Mouse (Mus musculus) embryonic stem cell, embryonic (primary cell): ENCODE results near the gene Hdac9.
"Not testable (repeated sequence)": the region's sequence is repeated elsewhere in the genome, so short reads cannot be mapped to it uniquely, and the experiment has no call there.

ENCODE experiments used
- CTCF ChIA-PET, 4 experiments: fragments of 300-600 bp in 2 of 4; fragments of 350-600 bp in 2 of 4; sonication (Branson Sonifier 250); formaldehyde crosslinking; loops; one replicate each; lab custom pipeline; 2022; ENCODE audit warnings: inconsistent platforms in 2 of 4; lab: Charles Lee
- POLR2A ChIA-PET, 4 experiments: fragments of 300-600 bp in 2 of 4; fragments of 350-600 bp in 2 of 4; sonication (Branson Sonifier 250); formaldehyde crosslinking; loops; one replicate each; lab custom pipeline; 2022; ENCODE audit warnings: antibody characterized with exemption in 4 of 4, inconsistent platforms in 1 of 4; lab: Charles Lee

Hdac9 gene

DNA sequence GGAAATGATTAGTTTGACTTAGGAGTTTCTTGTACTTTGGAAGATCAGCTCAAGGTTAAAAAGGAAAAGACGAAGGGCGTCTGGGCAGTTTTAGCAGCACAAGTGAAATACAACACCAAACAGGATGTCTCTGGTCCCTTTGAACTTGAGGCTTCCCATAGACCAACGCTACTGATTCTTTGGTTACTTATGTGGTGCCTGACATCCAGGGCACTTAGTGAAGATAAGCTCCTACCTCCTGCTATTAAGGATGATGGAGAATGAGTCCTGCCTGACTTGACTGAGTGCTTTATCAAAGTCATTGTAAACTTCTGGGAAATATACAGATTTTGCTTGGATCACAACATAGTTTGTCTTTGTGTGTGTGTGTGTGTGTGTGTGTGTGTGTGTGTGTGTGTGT, 765.6 kb downstream of the Hdac9 start:
- CTCF ChIA-PET: no interaction called here
- POLR2A ChIA-PET: no interaction called here

DNA sequence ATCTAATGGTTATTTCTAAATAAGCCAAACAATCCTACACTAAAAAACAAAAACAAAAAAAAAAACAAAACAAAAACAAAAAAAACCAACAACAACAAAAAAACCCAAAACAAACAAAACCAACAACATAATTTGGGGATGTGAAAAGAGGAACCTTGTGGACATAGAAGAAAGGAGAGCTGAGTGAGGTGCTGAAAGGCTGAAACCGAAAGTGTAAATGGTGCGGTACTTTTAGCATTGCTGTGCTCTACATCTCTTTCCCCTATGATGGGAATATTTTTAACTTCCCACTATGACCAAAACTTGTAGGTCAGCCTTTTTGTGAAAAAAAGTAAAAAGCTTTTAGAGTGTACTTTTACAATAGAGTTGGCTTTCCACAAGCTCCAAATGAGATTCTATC, 774.2 kb downstream of the Hdac9 start:
- CTCF ChIA-PET: no interaction called here
- POLR2A ChIA-PET: no interaction called here

DNA sequence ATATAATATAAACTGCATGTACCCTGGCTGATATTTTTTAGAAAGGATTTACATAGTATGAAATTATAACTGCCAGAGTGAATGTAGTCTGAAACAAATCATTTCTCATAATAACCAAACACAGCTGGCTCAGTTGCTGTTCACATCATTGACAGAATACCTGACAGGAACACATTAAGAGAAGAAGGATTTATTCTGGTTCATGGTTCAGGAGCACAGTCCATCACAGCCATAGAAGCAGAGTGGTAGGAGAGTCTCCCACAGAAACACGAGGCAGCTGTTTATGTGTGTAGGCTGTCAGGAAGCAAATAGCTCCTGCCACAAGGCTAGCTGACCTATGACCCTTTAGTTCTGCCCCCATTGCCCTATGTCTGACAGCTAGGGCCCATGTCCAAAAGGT, 803.6 kb downstream of the Hdac9 start:
- CTCF ChIA-PET: interaction anchor here in 1 of 4 experiments (0.5 kb wide), 1 partner anchor 508 kb away, joined by 3 read pairs; no protein-coding TSS in a partner anchor
- POLR2A ChIA-PET: no interaction called here

DNA sequence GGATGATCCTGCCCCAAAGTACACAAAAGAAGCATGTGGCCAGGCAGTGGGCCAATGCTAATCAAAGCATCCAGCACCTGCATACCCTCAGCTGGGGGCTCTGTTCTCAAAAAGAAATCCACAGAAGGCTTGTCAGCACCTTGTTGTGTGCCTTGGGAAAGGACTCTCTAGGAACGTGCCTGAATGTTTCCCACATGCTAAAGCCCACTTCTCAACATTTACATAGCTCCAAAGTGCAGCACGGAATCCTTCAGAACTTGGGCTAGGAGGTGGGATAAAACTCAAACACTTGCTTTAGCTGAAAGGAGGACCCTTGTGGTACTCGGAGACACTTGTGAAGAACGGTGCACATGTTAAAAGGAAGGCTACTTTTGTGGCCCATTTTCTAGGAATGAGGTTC, 823.9 kb downstream of the Hdac9 start:
- CTCF ChIA-PET: no interaction called here
- POLR2A ChIA-PET: no interaction called here

DNA sequence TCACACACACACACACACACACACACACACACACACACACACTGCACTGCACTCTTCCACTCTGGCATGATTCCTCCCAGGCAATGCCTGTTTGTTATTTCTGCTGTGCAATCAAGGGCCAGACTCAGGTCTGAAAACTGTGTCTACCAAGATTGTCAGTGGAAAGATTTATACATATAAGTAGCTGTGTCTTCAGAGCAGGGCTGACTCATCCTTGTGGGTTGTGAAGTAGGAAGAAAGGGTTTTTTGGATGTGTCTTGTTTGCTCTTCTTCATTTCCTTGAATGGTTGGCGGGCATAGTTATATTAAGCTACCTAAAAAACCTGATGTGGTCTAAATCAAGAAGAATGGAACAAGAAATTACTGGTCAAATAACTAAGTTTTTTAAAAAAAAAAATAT, 825.0 kb downstream of the Hdac9 start:
- ChIA-PET CTCF (no interaction called here), POLR2A (no interaction called here)

DNA sequence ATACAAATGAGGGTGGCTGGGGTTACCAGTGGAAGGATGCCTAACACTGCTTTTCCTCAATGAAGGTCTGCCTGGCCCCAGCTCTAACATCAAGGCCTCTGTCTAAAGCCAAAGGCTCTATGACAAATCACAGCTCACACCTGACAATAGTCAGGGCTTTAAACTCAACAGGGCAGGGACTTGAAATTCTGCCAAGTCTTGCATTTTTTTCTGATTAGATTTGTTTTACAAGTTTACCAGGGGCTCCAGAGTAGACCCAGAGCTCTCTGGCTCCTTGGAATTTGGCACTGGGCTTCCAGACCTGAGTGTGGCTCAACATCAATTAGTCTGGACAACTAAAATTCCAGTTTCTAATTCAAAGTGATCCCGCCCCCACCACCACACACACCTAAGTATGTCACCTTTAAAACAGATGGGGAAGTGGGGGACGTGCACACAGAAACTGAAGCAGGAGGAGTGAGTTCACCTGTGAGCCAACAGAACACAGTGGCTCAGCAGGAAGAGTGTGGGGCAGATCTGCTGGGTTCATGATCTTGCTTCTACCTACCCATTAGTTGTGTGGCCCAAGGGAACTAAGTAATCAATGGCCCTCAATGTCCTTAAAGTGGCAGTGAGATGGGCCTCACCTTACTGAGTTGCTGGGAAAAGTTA, 829.5 kb downstream of the Hdac9 start:
- CTCF ChIA-PET: no interaction called here
- POLR2A ChIA-PET: no interaction called here

DNA sequence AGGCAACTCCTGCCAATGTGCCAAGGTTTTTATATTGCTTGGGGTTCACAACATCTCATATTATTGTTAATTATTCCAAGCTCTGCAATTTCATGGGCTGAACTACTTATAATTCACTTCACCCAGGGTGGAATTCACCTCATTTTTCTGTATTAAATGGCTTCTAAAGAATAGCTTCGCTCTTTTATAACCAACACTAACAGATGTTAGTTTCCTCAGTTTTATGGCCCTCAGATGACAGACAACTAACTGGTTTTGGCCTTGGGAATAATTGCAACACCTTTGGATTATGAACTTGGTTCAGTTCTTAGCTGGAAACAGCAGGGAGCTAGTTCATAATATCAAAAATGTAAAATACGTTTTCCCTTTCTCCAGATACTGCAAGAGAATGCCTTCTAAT, 839.9 kb downstream of the Hdac9 start:
- POLR2A ChIA-PET: no interaction called here
- CTCF ChIA-PET: no interaction called here

DNA sequence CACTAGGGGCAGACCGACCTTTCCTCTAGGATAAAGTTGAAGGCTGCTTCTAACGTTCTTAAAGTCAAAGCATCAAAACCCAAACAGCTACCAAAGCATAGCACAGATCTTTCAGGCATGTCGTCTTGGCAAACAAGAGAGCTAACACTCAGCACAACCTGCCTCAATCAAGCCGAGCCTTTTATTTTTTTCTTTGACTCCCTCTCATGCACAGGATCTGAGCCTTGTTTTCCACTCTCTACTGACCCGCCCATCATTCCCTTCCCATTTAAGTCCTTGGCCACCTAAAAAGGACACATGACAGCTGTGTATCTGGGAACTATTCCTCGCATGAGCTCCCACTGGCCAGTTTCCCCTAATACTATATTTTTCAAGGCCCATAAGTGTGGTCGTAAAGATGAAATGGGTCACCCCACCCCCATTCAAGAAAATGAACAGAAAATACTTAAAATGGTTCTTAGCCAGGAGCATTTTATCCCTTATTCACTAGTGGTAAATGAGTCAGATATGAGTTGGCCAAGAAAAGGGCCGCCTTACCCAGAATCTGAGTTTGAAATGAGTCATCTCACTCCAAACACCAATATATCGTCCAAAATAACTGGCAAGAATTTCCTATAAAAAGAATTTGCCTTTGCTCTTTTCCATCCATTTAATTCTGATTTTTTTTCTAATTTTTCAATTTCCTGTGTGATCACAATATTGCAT, 840.9 kb downstream of the Hdac9 start:
- ChIA-PET CTCF (no interaction called here), POLR2A (interaction anchor here in 1 of 4 experiments (0.8 kb wide), 1 partner anchor 9 kb away, joined by 3 read pairs; no protein-coding TSS in a partner anchor)

DNA sequence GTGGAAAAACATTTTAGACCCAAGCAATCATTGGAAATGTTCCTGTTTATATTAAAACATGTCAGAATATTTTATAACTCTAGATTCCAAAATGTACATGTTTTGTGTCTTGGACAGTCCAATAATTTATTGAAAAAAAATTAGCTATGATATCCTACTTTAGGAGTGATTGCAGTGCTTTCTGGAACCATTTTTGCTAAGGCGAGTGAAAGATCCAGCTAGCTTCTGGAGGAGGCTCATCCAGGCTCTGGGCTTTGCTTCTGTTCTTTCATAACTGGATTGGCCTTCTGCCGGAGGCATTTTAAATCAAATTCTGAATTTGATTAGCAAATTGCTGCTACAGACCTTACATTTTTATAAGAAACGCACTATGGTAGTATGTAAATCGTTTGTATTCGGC, 864.4 kb downstream of the Hdac9 start:
- ChIA-PET CTCF (no interaction called here), POLR2A (interaction anchor here in 2 of 4 experiments (0.5 to 0.9 kb wide), 2 partner anchors 22 to 625 kb away, joined by 3 read pairs; no protein-coding TSS in a partner anchor)

DNA sequence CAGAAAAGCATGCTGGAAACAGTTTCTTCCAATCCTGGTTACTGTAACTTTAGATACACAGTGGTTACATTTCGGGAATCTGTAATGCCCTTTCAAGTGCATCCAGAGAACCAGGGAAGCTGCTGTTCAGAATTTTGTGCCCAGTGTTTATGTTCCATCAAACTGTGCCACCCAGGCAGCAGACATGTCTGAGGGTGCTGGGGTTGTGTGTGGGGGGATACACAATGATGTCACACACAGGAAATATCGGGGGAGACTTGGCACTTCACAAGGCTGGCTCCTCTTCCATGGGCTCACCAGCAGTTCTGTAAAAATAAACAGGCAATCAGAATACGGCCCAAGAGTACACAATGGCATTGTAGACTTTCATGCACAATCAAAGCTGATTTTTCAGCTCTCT, 864.9 kb downstream of the Hdac9 start:
- ChIA-PET CTCF (no interaction called here), POLR2A (interaction anchor here in 2 of 4 experiments (0.5 to 0.7 kb wide), 2 partner anchors 23 to 536 kb away, joined by 3 read pairs; no protein-coding TSS in a partner anchor)

DNA sequence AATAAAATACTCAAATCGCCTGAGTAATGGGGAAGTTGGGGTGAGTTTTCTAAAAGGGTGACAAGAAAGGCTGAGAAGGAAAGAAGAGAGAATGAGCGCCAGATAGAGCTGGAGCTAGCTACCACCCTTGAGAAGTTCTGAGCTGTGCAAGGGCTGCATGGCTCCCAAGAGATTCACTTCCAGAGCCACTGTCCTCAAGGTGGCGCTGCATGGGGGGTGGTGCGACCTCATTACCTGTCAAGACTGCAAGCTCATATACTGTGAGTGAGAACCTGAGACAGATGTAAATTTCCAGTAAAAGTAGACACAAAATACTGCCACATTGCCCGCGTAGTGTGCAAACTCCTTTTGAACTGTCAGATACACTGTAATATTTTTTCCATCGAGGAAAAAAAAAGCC, 865.8 kb downstream of the Hdac9 start:
- ChIA-PET CTCF (interaction anchor here in 2 of 4 experiments (0.6 to 1.1 kb wide), 5 partner anchors 12 to 1966 kb away, joined by 3 read pairs; no protein-coding TSS in a partner anchor), POLR2A (interaction anchor here in 1 of 4 experiments (0.7 kb wide), 1 partner anchor 448 kb away, joined by 4 read pairs; no protein-coding TSS in a partner anchor)

DNA sequence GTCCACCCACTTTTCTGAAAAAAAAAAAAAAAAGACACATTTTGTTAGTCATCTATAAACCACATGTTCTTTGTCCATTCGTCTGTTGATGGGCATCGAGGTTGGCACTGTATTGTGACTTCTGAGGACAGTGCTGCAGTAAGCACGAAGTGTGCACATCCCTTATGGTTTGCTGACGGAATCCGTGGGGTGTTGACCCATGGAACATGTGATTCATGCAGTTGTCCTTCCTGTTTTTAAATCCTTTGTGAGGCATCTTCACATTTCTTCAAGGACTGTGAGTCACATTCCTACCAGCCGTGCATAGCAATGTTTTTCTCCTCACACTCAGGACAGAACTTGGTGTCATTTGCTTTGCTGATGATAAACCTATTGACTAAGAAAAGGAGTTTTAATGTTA, 875.9 kb downstream of the Hdac9 start:
- POLR2A ChIA-PET: no interaction called here
- CTCF ChIA-PET: no interaction called here

DNA sequence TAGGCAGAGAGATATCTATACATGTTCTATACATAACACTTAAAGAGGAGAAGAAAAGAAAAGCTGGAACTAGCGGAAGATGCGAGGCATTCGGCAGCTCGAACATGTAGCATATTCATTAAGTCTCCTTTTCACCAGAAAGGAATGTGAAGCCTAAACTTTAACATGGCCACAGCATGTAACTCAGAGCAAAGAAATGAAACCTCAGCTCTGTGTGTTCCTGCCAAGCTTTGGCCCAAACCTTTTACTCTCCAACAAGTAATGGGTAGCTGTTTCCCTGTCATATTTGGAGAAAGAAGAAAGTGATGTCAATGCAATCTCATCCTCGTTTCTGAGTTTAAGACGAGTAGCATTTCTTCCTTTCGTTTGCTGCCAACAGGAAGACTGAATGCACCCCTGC, 876.8 kb downstream of the Hdac9 start:
- CTCF ChIA-PET: no interaction called here
- POLR2A ChIA-PET: no interaction called here

DNA sequence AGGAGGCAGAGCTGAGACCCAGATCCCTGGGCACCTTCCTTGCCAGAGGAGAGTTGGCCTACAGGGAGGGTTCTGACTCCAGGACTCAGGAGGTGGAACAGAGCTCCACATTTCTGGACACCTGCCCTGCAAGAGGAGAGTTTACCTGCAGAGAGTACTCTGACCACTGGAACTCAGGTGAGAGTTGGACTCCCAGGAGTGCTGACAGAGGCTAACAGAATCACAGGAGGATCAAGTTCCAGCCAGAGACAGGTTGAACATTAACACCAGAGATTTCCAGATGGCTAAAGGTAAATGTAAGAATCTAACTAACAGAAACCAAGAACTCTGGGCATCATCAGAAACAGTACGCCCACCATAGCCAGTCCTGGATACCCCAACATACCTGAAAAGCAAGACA, 907.1 kb downstream of the Hdac9 start:
- CTCF ChIA-PET, POLR2A ChIA-PET: not testable (repeated sequence)
